Mouse (Mus musculus): ENCODE data around the gene Bloc1s5.

- TF ChIP-seq POLR2AphosphoS2 (IDR thresholded peaks at IDR 0.05; ENCODE audit: insufficient read length, low read depth): no peak
- TF ChIP-seq POLR2A (IDR thresholded peaks at IDR 0.05; ENCODE audit: insufficient read length, low read depth): no peak
- no peak for TF ChIP-seq USF1 (IDR thresholded peaks at IDR 0.05; ENCODE audit: low read depth)
- TF ChIP-seq CEBPB (IDR thresholded peaks at IDR 0.05; ENCODE audit: insufficient read depth, poor library complexity, severe bottlenecking): no peak
- TF ChIP-seq TCF12 (IDR thresholded peaks at IDR 0.05; ENCODE audit: insufficient read depth, poor library complexity, severe bottlenecking): no peak
- TF ChIP-seq MAX (IDR thresholded peaks at IDR 0.05; ENCODE audit: low read depth): no peak
- no peak for TF ChIP-seq TCF3 (IDR thresholded peaks at IDR 0.05; ENCODE audit: insufficient read length, low read depth)
- no peak for TF ChIP-seq E2F4 (IDR thresholded peaks at IDR 0.05; ENCODE audit: insufficient read depth)
- no peak for TF ChIP-seq REST (IDR thresholded peaks at IDR 0.05; ENCODE audit: insufficient read depth, insufficient read length)
These were observed 37.4 kb upstream of the Bloc1s5 start for GRCm38 (mm10) chr13:38672336-38672735.

Measured in myocyte (in vitro differentiated cells).